ENCODE assay signal across 16 mouse cellular contexts in genomic region chr8:128991389-128991788, GRCm38 (mm10).
"Had no signal": no experiment of that assay in that cellular context is flagged by ENCODE, and none has a peak within 500 bp of the region (broad histone marks: within the 10 kb centered on the region; RNA-seq: fewer than 3 reads in every experiment).

No protein-coding gene starts in this region.

- H3K9ac ChIP-seq: neural tube, embryonic 13.5 days; neural tube, embryonic 15.5 days; stomach, embryonic 15.5 days had no signal

- H3K27ac ChIP-seq: neural tube, embryonic 13.5 days; neural tube, embryonic 15.5 days; stomach, embryonic 15.5 days; stomach, postnatal 0 days had no signal

- H3K27me3 ChIP-seq: neural tube, embryonic 13.5 days; neural tube, embryonic 15.5 days; stomach, embryonic 15.5 days had no signal

- DNase-seq: retina, postnatal 1 day; right cerebral cortex, adult 18-20 months; right cerebral cortex, postnatal 14 days; right cerebral cortex, postnatal 25 days; right cerebral cortex, postnatal 4 days; spleen, adult 18-20 months; thymus, adult 18-20 months; thymus, adult 2 months; thymus, postnatal 14 days; thymus, postnatal 25 days; thymus, postnatal 36 days; thymus, postnatal 4 days had no signal

- H3K4me2 ChIP-seq: neural tube, embryonic 13.5 days; neural tube, embryonic 15.5 days; stomach, embryonic 15.5 days had no signal

- H3K9me3 ChIP-seq: neural tube, embryonic 13.5 days; neural tube, embryonic 15.5 days; stomach, embryonic 15.5 days had no signal

- H3K36me3 ChIP-seq: neural tube, embryonic 13.5 days; neural tube, embryonic 15.5 days; stomach, embryonic 15.5 days had no signal

- H3K4me1 ChIP-seq: neural tube, embryonic 13.5 days; neural tube, embryonic 15.5 days; stomach, embryonic 15.5 days had no signal

- H3K4me3 ChIP-seq: neural tube, embryonic 13.5 days; neural tube, embryonic 15.5 days; stomach, embryonic 15.5 days had no signal
